Mouse (Mus musculus): ENCODE measurements at regions not wholly inside any gene's neighbourhood (a gene's known extent, or its start where the extent isn't known, plus 50 kb on each side); places are given as distances from the start of the nearest gene placed in this dataset.
"Not testable (repeated sequence)": the region's sequence is repeated elsewhere in the genome, so short reads cannot be mapped to it uniquely, and the experiment has no call there.

- peak; percentile 0 for DNase-seq (ENCODE audit: low read depth, low spot score)
These were observed 336.5 kb downstream of the Fscb start for GRCm38 (mm10) chr12:64137997-64138396.

GRCm38 (mm10) chr12:64116438-64116837 lies 358.1 kb downstream of the Fscb start:
- no peak for DNase-seq (ENCODE audit: low read depth, low spot score)

- peak; percentile 2 for DNase-seq (ENCODE audit: low read depth, low spot score)
These were observed 360.0 kb downstream of the Fscb start for GRCm38 (mm10) chr12:64114476-64114875.

GRCm38 (mm10) chr12:64104214-64104613 lies 370.3 kb downstream of the Fscb start:
- DNase-seq (ENCODE audit: low read depth, low spot score), result peak; percentile 48

GRCm38 (mm10) chr12:64076789-64077188 lies 397.7 kb downstream of the Fscb start:
- DNase-seq (ENCODE audit: low read depth, low spot score), result no peak

DNA sequence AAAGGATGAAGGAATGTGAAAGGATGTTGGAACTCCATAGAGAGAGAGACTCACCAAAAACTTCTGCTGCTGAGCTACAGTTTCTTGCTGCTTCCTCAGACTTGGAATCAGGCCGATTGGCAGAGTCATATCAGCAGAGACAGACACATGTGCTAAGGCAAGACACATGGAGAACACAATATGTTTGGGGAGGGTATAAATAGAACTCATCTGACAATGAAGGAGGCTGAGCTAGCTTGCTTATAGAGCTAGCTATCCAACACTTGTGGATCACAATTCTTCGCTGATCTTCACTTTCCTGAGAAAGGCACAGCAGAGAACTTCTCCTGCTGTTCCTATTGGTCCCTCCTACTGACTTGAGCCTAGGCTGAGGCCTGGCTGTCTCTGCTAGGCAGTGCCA lies 429.0 kb downstream of the Fscb start:
- no peak for DNase-seq (ENCODE audit: low read depth, low spot score)

DNA sequence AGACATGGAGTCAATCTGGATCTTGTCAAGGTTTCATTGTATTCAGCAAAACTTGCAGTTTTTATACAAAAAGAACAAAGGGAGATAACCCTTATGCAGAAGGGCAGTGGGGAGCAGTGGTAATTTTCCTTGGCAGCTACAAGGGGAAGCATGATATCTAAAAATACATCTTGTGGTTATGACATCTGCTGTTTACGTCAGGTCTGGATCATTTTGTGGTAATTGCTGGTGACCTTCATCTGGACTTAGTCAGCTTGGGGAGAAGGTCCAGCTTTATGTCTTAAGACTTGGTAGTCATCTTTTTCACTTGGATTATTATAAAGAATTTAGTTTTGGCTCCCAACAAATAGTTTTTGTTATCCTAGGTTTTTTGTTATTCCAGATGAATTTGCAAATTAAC lies 465.9 kb downstream of the Fscb start:
- not testable (repeated sequence) for DNase-seq (ENCODE audit: low read depth, low spot score)

Data from mesoderm, embryonic 11.5 days (tissue).